Mouse (Mus musculus) heart, embryonic 14.5 days (tissue): ENCODE measurements at regions not wholly inside any gene's neighbourhood (a gene's known extent, or its start where the extent isn't known, plus 50 kb on each side); places are given as distances from the start of the nearest gene placed in this dataset.

Experiments used
- ATAC-seq: fragments of 200-750 bp; cut with Nextera tagmentation; 2 replicates; pipeline ENCODE4 v1.8.0; 2017; ENCODE audit warnings: low read depth, moderate TSS enrichment; ENCODE audit not compliant: insufficient number of reproducible peaks, insufficient read depth, low FRiP score
- H3K27ac ChIP-seq, 2 experiments: fragments of 200-500 bp in 1 of 2; fragments of 300-500 bp in 1 of 2; sonication (generic) in 1 of 2; replicated peaks in 1 of 2; 2 replicates each; pipeline ENCODE4 v1.5.1; 2012 to 2014; ENCODE audit warnings: low read depth in 2 of 2, low read length in 2 of 2, control low read depth in 1 of 2, mild to moderate bottlenecking in 1 of 2, mixed read lengths in 1 of 2; ENCODE audit not compliant: control insufficient read depth in 1 of 2, insufficient read depth in 1 of 2
- H3K27me3 ChIP-seq: fragments of 300-500 bp; sonication (generic); 2 replicates; pipeline ENCODE4 v1.6.1; 2014; ENCODE audit warnings: mild to moderate bottlenecking, low read length, control low read depth; ENCODE audit not compliant: control insufficient read depth, insufficient read depth
- H3K36me3 ChIP-seq: fragments of 300-500 bp; sonication (generic); 2 replicates; pipeline ENCODE4 v1.6.1; 2014; ENCODE audit warnings: mild to moderate bottlenecking, control low read depth, low read length, mixed read lengths; ENCODE audit not compliant: control insufficient read depth, insufficient read depth
- H3K4me1 ChIP-seq, 2 experiments: fragments of 200-500 bp in 1 of 2; fragments of 300-500 bp in 1 of 2; sonication (generic) in 1 of 2; 2 replicates each; pipeline ENCODE4 v1.6.1; 2012 to 2014; ENCODE audit warnings: low read length in 2 of 2, control low read depth in 1 of 2, mixed read lengths in 1 of 2; ENCODE audit not compliant: control insufficient read depth in 2 of 2, insufficient read depth in 2 of 2
- H3K4me2 ChIP-seq: fragments of 300-500 bp; sonication (generic); 2 replicates; pipeline ENCODE4 v1.6.1; 2014; ENCODE audit warnings: mild to moderate bottlenecking, low read length
- H3K4me3 ChIP-seq, 2 experiments: fragments of 200-500 bp in 1 of 2; fragments of 300-500 bp in 1 of 2; sonication (generic) in 1 of 2; 2 replicates each; pipeline ENCODE4 v1.5.1; 2012 to 2014; ENCODE audit warnings: low read length in 2 of 2, mild to moderate bottlenecking in 2 of 2, control low read depth in 1 of 2, low read depth in 1 of 2, moderate library complexity in 1 of 2; ENCODE audit not compliant: control insufficient read depth in 1 of 2, insufficient read depth in 1 of 2
- H3K9ac ChIP-seq: fragments of 300-500 bp; sonication (generic); 2 replicates; pipeline ENCODE4 v1.6.1; 2014; ENCODE audit warnings: mild to moderate bottlenecking, low read length
- H3K9me3 ChIP-seq: fragments of 300-500 bp; sonication (generic); 2 replicates; pipeline ENCODE4 v1.6.1; 2016; ENCODE audit warnings: low read length, control low read depth; ENCODE audit not compliant: control insufficient read depth
- WGBS: fragments of 180-500 bp; shearing (Covaris S2); extraction: QIAGEN DNeasy Blood & Tissue Kit; methylation state at CpG from one replicate; pipeline ENCODE4 v1.1.7; 2014; 5-methylcytosine and 5-hydroxymethylcytosine counted together

GRCm38 (mm10) chr1:63977956-63978355 is 144.1 kb downstream of the Klf7 start:
- 85% methylated on average over 7 of the region's 7 CpGs for WGBS
- no peak for ATAC-seq
- H3K27me3 ChIP-seq = no peaks in the 10 kb centered on the region

GRCm38 (mm10) chr1:63977302-63977888 is 144.7 kb downstream of the Klf7 start:
- H3K36me3 ChIP-seq = no peaks in the 10 kb centered on the region
- ATAC-seq = no peak
- H3K27me3 ChIP-seq = no peaks in the 10 kb centered on the region
- peaks cover 4% of the 10 kb centered on the region in 2 experiments; a peak in 3 of 4 replicates for H3K4me1 ChIP-seq
- H3K9ac ChIP-seq = no peak overlapping the region
- H3K27ac ChIP-seq = no peak overlapping the region
- H3K4me2 ChIP-seq = no peak overlapping the region
- no peaks in the 10 kb centered on the region for H3K9me3 ChIP-seq
- 80% methylated on average over 4 of the region's 4 CpGs for WGBS
- H3K4me3 ChIP-seq = no peak overlapping the region

More at GRCm38 (mm10) chr1:63977956-63978355, 144.1 kb downstream of the Klf7 start:
- H3K27ac ChIP-seq = no peak overlapping the region
- no peak overlapping the region for H3K9ac ChIP-seq
- peaks cover 4% of the 10 kb centered on the region in 2 experiments; a peak in 3 of 4 replicates for H3K4me1 ChIP-seq
- no peak overlapping the region for H3K4me2 ChIP-seq
- no peaks in the 10 kb centered on the region for H3K36me3 ChIP-seq
- H3K9me3 ChIP-seq = no peaks in the 10 kb centered on the region
- H3K4me3 ChIP-seq = no peak overlapping the region

- H3K9ac ChIP-seq = no peak overlapping the region
- no peaks in the 10 kb centered on the region for H3K27me3 ChIP-seq
- no peak overlapping the region for H3K27ac ChIP-seq
- no peak overlapping the region for H3K4me3 ChIP-seq
- WGBS = 19% methylated on average over 4 of the region's 4 CpGs
- H3K4me1 ChIP-seq = peaks cover 4% of the 10 kb centered on the region in 2 experiments; a peak in 3 of 4 replicates
- no peaks in the 10 kb centered on the region for H3K9me3 ChIP-seq
- H3K36me3 ChIP-seq = no peaks in the 10 kb centered on the region
- no peak for ATAC-seq
- H3K4me2 ChIP-seq = no peak overlapping the region
Measured at GRCm38 (mm10) chr1:63976862-63977261, 145.2 kb downstream of the Klf7 start.

- H3K4me1 ChIP-seq = no peaks in the 10 kb centered on the region; a peak in 1 of 4 replicates
Measured at GRCm38 (mm10) chr1:63967849-63968248, 154.2 kb downstream of the Klf7 start.

GRCm38 (mm10) chr1:63965446-63965845 is 156.6 kb downstream of the Klf7 start:
- Histone ChIP-seq H3K9ac (no peak overlapping the region), H3K4me2 (no peak overlapping the region), H3K27me3 (no peaks in the 10 kb centered on the region), H3K4me1 (no peaks in the 10 kb centered on the region; a peak in 1 of 4 replicates), H3K36me3 (no peaks in the 10 kb centered on the region), H3K27ac (no peak overlapping the region), H3K4me3 (no peak overlapping the region), H3K9me3 (no peaks in the 10 kb centered on the region)
- ATAC-seq = no peak

More at GRCm38 (mm10) chr1:63967849-63968248, 154.2 kb downstream of the Klf7 start:
- H3K4me3 ChIP-seq = no peak overlapping the region
- H3K27ac ChIP-seq = no peak overlapping the region
- no peak overlapping the region for H3K4me2 ChIP-seq
- ATAC-seq = no peak
- H3K36me3 ChIP-seq = no peaks in the 10 kb centered on the region
- H3K27me3 ChIP-seq = no peaks in the 10 kb centered on the region
- H3K9ac ChIP-seq = no peak overlapping the region
- no peaks in the 10 kb centered on the region for H3K9me3 ChIP-seq
- WGBS = 63% methylated on average over 11 of the region's 11 CpGs

GRCm38 (mm10) chr1:63964519-63964918 is 157.6 kb downstream of the Klf7 start:
- Histone ChIP-seq H3K4me1 (no peaks in the 10 kb centered on the region; a peak in 1 of 4 replicates), H3K36me3 (no peaks in the 10 kb centered on the region), H3K4me2 (no peak overlapping the region), H3K9me3 (no peaks in the 10 kb centered on the region), H3K4me3 (no peak overlapping the region), H3K27me3 (no peaks in the 10 kb centered on the region), H3K27ac (no peak overlapping the region), H3K9ac (no peak overlapping the region)
- no peak for ATAC-seq
- 82% methylated on average over 1 of the region's 1 CpGs for WGBS

- 91% methylated on average over 4 of the region's 4 CpGs for WGBS
Measured at GRCm38 (mm10) chr1:63955701-63956355, 166.3 kb downstream of the Klf7 start.

More at GRCm38 (mm10) chr1:63955701-63956355, 166.3 kb downstream of the Klf7 start:
- Histone ChIP-seq H3K27ac (no peak overlapping the region), H3K36me3 (no peaks in the 10 kb centered on the region), H3K4me1 (no peaks in the 10 kb centered on the region; a peak in 1 of 4 replicates), H3K9ac (no peak overlapping the region), H3K4me2 (no peak overlapping the region), H3K9me3 (no peaks in the 10 kb centered on the region), H3K4me3 (no peak overlapping the region), H3K27me3 (no peaks in the 10 kb centered on the region)
- ATAC-seq = no peak
